Mouse (Mus musculus) adrenal gland, adult 2 months (tissue): ENCODE data around the gene Serpini1. TPM values are rescaled to one million over a fixed set of nuclear protein-coding genes. Genes with fewer than 3 reads are reported as not detected.
A peak's percentile ranks its signal among the peaks of the same experiment; 100 is the strongest.
"Not testable (repeated sequence)": the region's sequence is repeated elsewhere in the genome, so short reads cannot be mapped to it uniquely, and the experiment has no call there.

ENCODE experiments used
- DNase-seq: peaks from one replicate; pipeline ENCODE4 v3.0.0; 2021
- polyA plus RNA-seq: library from polyadenylated mRNA; depleted of rRNA; stranded (reverse); fragments of >200 nt; gene quantifications from 2 replicates; pipeline ENCODE4 v1.2.3, GENCODE M21; 2012; rRNA removed
- total RNA-seq, 2 experiments: library from RNA; stranded (reverse); gene quantifications; 2 replicates each; pipeline ENCODE4 v1.2.3; 2021

The Serpini1 gene
- total and polyA plus RNA-seq, 3 experiments, result 0.12 to 3.4 (median 2.3) TPM

DNA sequence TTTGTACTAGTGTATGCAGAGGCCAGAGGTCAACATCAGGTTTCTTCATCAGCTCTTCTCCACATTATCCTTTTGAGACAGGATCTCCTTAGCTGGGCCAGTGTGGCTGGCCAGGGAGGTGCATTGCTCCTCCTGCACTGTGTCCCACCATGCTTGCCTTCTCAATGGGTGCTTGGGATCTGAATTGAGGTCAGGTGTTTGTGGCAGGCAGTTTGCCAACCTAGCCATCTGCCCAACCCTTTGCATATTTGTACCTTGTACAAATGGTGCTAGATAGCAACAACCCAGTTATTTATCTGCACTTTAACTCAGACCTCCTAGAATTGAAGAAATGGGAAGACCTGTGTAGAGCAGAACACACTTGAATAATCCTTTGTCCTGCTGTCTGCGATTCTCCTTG lies 78.3 kb downstream of the Serpini1 start:
- no peak for DNase-seq

DNA sequence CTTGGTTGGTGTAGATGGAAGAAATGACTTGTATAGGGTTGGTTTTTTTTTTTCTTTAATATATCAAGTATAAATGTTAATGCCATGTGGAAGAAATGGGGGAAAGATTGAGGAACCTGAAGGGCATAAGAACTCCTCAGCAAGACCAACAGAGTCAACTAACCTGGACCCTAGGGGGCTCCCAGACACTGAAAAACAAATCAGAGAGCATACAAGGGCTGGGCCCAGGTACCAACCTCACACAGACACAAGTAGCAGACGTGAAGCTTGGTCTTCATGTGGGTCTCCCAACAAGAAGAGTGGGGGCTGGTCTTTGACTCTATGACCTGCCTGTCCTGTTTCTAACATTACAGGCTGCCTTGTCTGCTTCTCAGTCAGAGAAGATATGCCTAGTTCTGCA lies 82.2 kb downstream of the Serpini1 start:
- no peak for DNase-seq

DNA sequence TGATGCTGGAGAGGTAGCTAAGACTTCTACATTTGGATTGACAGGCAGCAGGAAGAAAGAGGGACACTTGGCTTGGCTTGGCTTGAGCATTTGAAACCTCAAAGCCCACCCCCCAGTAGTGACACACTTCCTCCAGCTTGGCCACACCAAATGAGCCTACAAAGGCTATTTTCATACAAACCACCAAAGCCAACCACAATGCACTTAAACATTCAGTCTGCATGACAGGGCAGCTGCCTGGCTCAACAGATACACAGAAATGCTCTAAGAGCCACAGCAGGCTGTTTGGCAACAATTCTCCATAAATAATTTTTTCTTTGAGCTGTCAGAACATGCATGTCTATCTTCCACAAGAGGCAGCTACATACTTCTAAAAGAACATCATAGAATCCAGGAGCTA lies 90.2 kb downstream of the Serpini1 start:
- DNase-seq, result no peak

DNA sequence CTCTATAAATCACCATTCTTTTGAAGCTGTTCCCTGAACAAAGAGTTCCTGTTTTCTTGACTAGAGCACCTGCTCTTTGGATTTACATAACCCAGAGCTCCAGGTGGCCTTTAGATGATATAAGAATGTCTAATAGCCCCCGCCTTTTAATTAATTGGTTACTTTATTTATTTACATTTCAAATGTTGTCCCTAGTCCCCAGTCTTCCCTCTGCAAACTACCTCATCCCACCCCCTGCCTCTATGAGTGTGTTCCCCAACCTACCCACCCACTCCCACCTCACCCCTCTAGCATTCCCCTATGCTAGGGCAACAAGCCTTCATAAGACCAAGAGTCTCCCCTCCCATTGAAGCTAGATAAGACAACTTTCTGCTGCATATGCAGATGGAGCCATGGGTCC lies 90.9 kb downstream of the Serpini1 start:
- DNase-seq, result no peak

DNA sequence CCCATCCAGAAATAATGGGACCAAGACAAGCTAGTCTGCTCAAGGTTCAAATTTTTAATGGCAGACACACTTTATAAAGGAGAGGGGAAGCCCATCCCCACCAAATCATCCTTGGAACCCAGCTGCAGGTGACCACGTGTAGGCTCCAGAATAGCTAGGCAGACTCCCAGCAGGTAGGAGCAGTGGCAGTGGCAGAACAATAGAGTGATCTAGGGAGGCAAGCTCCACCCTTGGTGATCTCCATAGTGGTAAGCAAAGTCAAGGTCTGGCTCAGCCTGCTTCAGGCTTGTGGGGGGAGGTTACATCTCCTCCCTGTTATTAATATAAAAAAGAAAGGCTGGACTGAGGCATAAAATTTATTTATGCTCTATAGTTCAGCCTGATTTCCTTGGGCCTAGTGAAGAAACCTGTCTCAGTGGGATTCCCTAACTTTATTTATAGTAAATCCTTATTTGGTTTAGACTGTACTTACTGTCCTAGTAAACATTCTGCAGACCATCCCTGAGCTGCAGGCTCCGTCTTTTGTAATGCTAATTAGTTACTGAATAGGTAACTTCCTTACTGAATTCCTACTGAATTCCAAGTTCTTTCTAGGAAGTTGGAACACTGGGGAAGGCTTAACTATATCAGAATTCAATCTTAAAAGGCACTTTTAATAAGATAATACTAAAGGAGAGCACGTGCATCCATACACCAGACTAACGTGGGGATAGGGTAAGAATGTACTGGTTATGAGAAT lies 93.2 kb downstream of the Serpini1 start:
- not testable (repeated sequence) for DNase-seq

DNA sequence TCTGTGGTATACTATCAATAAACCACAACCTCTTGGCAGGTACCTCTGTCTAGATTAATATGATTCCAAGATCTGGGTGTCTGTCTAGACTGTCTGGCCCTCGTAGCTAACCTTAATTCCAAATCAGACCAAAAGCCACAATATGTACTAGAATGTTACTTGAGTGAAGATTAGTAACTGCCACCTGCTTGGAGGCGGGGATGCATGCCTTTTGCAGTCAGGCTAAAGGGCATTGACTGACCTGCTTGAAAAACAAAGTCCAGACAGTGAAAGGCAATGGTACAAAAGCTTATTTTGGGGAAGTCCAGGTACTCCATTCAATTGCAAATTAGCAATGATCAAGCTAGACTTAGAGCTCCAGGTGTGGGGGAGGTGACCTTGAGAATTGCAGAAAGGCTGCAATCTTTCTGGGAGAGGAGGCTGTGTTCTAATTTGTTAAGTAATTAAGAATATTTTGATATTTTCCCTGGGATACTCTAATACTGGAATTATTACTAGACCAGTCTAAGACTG lies 94.3 kb downstream of the Serpini1 start:
- DNase-seq, result no peak

DNA sequence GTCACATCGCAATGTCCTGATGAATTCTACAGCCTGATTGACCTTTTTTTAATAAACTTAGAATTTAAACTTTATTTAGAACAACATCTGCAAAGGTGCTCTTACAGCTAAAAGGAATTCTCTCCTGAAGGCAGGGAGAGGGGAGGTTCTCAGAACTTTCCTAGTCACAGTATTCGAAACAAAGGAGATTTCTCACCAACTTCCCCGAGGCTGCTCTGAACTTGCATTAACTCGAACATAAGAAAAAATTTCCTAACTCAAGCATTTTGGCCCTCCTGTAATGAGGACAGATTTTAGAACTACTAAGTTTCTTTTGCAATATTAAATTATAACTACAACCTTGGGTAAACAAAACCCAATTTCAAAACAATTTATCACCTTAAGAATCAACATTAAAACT lies 96.6 kb downstream of the Serpini1 start:
- DNase-seq, result not testable (repeated sequence)

DNA sequence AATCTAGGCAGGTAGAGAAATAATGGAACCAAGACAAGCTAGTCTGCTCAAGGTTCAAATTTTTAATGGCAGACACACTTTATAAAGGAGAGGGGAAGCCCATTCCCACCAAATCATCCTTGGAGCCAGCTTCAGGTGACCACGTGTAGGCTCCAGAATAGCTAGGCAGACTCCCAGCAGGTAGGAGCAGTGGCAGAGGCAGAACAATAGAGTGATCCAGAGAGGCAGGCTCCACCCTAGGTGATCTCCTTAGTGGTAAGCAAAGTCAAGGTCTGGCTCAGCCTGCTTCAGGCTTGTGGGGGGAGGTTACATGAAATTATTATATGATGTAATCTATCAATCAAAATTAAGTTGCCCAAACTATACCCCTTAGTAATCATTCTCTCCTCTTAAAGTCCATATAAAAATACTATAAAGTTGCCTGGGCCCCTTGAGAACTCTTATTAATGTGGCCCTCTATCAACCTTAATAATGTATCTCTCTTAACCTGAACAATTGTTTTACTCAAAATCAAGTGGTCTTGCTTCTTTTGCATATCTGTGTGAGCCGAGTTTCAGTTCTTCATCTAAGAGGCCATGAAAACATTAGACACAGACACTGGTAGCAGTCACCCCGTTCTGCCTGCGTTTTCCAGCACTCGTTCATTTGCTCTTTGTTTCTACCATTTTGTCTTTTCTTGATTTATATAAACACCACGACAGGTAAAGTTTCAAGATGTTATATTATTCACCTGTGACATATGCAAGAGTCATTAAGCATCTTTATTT lies 98.4 kb downstream of the Serpini1 start:
- no peak for DNase-seq

DNA sequence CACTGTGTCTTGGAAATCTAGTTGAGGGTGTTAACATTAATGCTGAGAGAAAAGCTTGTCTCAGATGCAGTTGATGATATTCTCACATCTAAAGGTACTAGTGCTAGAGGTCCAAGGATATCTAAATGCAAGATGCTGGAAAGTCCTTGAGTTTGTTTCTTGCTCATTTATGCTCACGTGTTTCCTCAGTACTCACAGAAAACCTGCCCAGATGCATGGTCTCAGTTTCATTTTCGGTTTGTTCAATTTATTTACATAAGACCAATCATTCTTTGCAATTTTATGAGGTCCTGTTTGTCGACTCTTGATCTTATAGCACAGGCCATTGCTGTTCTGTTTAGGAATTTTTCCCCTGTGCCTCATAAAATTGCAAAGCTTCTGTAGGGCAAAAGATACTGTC lies 109.6 kb downstream of the Serpini1 start:
- DNase-seq, result no peak

DNA sequence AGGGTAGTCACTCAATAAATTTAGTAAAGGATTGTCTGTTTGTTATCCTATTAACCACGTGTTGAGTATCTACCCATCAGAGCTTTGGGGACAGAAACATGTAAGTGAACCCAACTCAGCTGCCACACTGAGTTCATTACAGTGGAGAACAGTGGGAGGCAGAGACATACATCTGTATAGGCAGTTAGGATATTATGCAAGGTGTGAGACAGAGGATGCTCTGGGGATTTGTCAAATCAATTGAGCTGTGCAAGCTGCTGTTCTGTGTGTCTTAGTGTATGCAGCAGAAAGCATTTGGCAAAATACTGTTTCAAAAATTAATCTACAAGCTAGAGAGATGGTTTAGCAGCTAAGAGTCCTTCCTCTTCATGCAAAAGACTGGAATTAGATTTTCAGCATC lies 113.1 kb downstream of the Serpini1 start:
- DNase-seq, result no peak

DNA sequence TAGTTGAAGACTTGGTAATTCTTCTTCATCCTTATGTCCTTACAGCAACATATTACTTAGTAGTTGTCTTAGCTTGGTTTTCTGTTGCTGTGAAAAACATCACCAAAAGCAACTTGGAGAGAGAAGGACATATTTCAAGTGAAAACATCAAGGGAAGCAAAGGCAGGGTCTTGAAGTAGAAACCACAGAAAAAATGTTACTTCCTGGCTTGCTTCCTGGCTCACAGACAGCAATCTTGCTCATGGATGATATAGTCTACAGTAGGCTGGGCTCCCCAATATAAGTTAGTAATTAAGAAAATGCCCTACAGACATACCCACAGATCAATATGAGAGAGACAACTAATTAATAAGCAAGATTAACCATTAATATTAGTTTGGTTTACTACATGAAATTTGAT lies 125.5 kb downstream of the Serpini1 start:
- DNase-seq, result no peak

DNA sequence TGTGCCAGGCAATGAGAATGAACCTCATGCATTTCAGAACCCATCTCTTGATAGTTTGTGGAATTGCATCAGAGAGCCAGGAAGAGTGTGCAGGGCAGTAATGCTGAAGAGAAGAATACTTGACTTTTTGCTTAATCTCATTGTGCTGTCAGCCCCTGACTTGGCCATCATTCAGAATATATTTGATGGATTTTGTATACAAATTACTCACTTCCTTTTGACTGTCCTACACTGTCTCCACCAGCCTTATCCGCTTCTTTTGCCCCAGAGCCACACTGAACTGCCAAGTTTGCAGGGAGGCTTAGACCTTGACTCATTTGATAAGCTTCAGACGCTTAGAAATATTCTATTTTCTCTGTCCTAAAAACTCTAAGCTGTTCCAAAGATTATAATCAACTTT lies 129.4 kb downstream of the Serpini1 start:
- peak; percentile 25 for DNase-seq

DNA sequence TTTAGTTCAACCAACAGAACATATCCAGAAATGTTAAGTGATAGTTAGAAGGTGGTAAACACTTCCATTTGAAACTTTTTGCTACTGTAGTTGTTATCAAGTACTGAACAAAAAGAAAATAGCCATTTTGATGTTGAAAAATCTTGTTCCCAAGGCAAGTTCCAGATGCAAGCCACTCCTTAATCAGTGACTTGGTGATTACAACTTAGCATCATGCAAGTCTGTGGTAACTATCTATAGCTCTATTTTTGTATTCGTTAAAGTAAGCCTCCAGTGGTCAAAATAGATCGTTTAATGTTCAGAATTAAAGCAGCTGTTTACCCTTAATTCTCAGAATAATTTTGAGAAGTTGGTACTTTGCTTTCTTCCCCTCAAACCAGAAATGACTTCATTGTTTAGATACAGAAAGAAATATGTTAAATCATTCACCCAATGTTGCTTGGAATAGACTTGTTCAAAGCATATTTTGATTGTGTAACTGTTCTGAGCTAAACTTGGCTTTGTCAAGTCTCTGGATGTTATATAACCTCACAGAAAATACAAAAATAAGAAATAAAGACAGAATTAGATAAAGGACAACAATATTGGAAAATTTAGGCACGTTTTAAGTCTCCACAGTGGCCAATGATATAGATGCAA lies 130.0 kb downstream of the Serpini1 start:
- DNase-seq, result no peak

DNA sequence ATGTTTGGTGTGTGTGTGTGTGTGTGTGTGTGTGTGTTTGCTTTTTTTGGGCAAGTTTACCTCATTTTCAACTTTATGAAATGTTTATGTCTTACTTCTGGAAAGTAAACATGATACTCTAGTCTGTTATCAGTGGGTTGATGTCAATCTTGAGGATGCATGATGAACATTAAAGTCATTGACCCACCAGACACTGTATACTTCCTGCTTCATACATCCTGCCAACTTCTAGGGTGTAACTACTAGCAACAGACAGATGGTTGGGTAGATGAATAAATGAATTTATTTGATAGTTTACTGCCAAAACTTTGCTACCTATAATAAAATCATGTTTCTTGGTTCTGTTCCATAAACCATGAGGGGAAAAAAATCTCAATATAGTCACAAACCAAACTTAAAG lies 133.0 kb downstream of the Serpini1 start:
- no peak for DNase-seq

DNA sequence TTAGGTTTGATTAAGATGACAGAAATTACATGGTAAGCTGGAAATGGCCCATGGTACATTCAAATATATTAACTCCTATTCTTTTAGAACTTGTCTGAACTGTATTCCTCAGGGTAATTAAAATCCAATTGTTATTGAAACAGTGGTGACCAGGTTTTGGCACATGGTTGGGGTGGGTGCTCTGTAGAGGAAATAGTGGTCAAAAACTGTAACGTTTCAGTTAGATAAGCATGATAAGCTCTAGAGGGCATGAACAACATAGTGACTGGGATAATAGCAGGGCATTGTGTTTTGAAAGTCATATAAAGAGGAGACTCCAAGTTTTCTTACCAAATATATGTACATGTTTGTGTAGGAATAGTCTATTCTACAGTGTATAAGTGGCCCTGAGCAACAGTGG lies 134.7 kb downstream of the Serpini1 start:
- DNase-seq, result no peak

Other genes with a start within 250 kb of the Serpini1 start
- not detected for gene Wdr49, start 75.4 kb upstream of the Serpini1 start, total RNA-seq
- not detected in 2 replicates for gene Wdr49, start 75.4 kb upstream of the Serpini1 start, polyA plus RNA-seq
- gene Pdcd10, start 691 bp upstream of the Serpini1 start, total RNA-seq, result 10 to 100 TPM; 57.1 to 62.3 TPM
- 0.22 and 0.55 TPM in 2 replicates for gene Pdcd10, start 691 bp upstream of the Serpini1 start, polyA plus RNA-seq
- not detected for gene Gm29133, start 190.7 kb downstream of the Serpini1 start, total RNA-seq
- not detected in 2 replicates for gene Gm29133, start 190.7 kb downstream of the Serpini1 start, polyA plus RNA-seq